In the genomic region with DNA sequence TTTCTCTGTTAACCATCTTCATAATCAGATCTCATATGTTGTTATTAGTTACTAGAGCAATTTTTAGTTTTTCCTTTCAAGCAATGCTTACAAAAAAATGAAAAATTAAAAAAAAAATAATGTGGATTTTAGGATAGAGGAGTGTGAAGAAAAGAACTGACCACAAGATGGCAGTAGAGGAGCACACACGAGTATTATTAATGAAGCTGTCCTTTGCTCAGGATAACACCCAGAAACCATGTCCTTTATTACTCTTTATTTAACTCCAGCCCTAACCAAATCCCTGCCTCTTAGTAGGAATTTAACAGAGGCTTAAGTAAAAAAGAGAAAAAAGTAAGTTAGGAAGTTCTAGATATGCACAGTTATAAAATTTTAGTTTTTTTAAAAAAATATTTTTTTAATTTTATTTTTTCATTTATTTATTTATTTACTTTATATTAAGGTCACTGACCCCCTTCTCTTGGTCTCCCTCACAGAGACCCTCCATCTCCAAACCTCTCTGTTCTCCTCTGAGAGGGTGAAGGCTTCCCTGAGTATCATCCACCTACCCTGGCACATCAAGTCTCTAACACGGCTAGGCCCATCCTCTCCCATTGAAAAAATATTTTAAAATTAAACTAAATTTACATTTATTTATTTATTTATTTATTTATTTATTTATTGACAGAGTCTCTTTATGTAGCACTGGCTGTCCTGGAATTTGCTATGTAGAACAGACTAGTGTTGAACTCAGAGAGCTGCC, we compare ENCODE assay signal across 7 mouse cellular contexts.
A peak's percentile ranks its signal among the peaks of the same experiment; 100 is the strongest.
ATAC-seq lines count a peak whose summit lies in the region.
"Not testable (repeated sequence)": the region's sequence is repeated elsewhere in the genome, so short reads cannot be mapped to it uniquely, and the experiment has no call there.

No protein-coding gene starts in this region.

- H3K4me2 ChIP-seq in forebrain, embryonic 13.5 days; hindbrain, embryonic 16.5 days (ENCODE audit: low read length); kidney, embryonic 15.5 days; midbrain, embryonic 16.5 days (ENCODE audit: low read length): not testable (repeated sequence)

- 88% methylated on average over 1 of the region's 2 CpGs for WGBS in forebrain, embryonic 13.5 days
- no CpG with 5 or more reads among the region's 2 CpGs for WGBS in hindbrain, embryonic 16.5 days
- 91% methylated on average over 1 of the region's 2 CpGs for WGBS in kidney, embryonic 15.5 days
- no CpG with 5 or more reads among the region's 2 CpGs for WGBS in midbrain, embryonic 16.5 days

- ATAC-seq in forebrain, embryonic 13.5 days, result peak; percentile 68; the same call in 1 of the 2 replicates
- peak; percentile 67 to 74; a peak in 2 of 4 replicates for ATAC-seq in hematopoietic stem cell, adult 5-6 weeks (replicated peaks in 1 of 2; ENCODE audit: insufficient read depth in 1 of 2, low FRiP score in 2 of 2, low TSS enrichment in 1 of 2, low read depth in 1 of 2, poor library complexity in 2 of 2, severe bottlenecking in 2 of 2)
- 0 out of 2 replicates have a peak, but pooled peaks have one; percentile 50 for ATAC-seq in hindbrain, embryonic 16.5 days
- 0 out of 2 replicates have a peak, but pooled peaks have one; percentile 40 for ATAC-seq in kidney, embryonic 15.5 days (replicated peaks; ENCODE audit: low FRiP score)
- peak; percentile 94 for ATAC-seq in megakaryocyte-erythroid progenitor cell, adult 5-6 weeks (replicated peaks; ENCODE audit: low FRiP score, low TSS enrichment, poor library complexity, severe bottlenecking)
- peak; percentile 78; the same call in 1 of the 2 replicates for ATAC-seq in midbrain, embryonic 16.5 days
- ATAC-seq in neutrophil, adult 5-6 weeks (ENCODE audit: extremely low read depth, insufficient number of reproducible peaks, low FRiP score, poor library complexity, severe bottlenecking), result peak; percentile 74

- H3K9me3 ChIP-seq in forebrain, embryonic 13.5 days (replicated peaks); hindbrain, embryonic 16.5 days (ENCODE audit: control insufficient read depth, low read length); kidney, embryonic 15.5 days (replicated peaks); midbrain, embryonic 16.5 days (replicated peaks; ENCODE audit: control insufficient read depth, low read length, poor library complexity, severe bottlenecking): not testable (repeated sequence)

- not testable (repeated sequence) for H3K27me3 ChIP-seq in forebrain, embryonic 13.5 days; hindbrain, embryonic 16.5 days (replicated peaks; ENCODE audit: control insufficient read depth, insufficient read depth, low read length); kidney, embryonic 15.5 days; midbrain, embryonic 16.5 days (ENCODE audit: control insufficient read depth, insufficient read depth, low read depth, low read length)

- not testable (repeated sequence) for H3K4me1 ChIP-seq in forebrain, embryonic 13.5 days; hindbrain, embryonic 16.5 days (ENCODE audit: control insufficient read depth, insufficient read depth, low read depth, low read length); kidney, embryonic 15.5 days; midbrain, embryonic 16.5 days (ENCODE audit: control insufficient read depth, insufficient read depth, low read length)

- H3K9ac ChIP-seq in forebrain, embryonic 13.5 days; hindbrain, embryonic 16.5 days (ENCODE audit: low read depth, low read length); kidney, embryonic 15.5 days; midbrain, embryonic 16.5 days (ENCODE audit: low read depth, low read length): not testable (repeated sequence)

- not testable (repeated sequence) for H3K36me3 ChIP-seq in forebrain, embryonic 13.5 days (ENCODE audit: poor library complexity, severe bottlenecking); hindbrain, embryonic 16.5 days (ENCODE audit: control insufficient read depth, insufficient read depth, low read length); kidney, embryonic 15.5 days; midbrain, embryonic 16.5 days (ENCODE audit: control insufficient read depth, insufficient read depth, low read length)

- not testable (repeated sequence) for H3K4me3 ChIP-seq in forebrain, embryonic 13.5 days; hindbrain, embryonic 16.5 days (ENCODE audit: low read length); kidney, embryonic 15.5 days (replicated peaks); midbrain, embryonic 16.5 days (ENCODE audit: low read depth, low read length)

- not testable (repeated sequence) for H3K27ac ChIP-seq in forebrain, embryonic 13.5 days; hindbrain, embryonic 16.5 days (ENCODE audit: low read depth, low read length); kidney, embryonic 15.5 days; midbrain, embryonic 16.5 days (ENCODE audit: low read length)

Comparison
In these comparisons a context has a peak if more than half of its experiments do, and no peak if none do; other contexts are left out.
1. ATAC-seq: peak in every context shown above with its lines; median percentile 94 in megakaryocyte-erythroid progenitor cell, adult 5-6 weeks; 78 in midbrain, embryonic 16.5 days; 74 in neutrophil, adult 5-6 weeks; 70 in hematopoietic stem cell, adult 5-6 weeks; 68 in forebrain, embryonic 13.5 days; 50 in hindbrain, embryonic 16.5 days; 40 in kidney, embryonic 15.5 days.